Mouse (Mus musculus): Measurements from ENCODE around the gene Scarf1.
"Not testable (repeated sequence)": the region's sequence is repeated elsewhere in the genome, so short reads cannot be mapped to it uniquely, and the experiment has no call there.

Scarf1 gene

DNA sequence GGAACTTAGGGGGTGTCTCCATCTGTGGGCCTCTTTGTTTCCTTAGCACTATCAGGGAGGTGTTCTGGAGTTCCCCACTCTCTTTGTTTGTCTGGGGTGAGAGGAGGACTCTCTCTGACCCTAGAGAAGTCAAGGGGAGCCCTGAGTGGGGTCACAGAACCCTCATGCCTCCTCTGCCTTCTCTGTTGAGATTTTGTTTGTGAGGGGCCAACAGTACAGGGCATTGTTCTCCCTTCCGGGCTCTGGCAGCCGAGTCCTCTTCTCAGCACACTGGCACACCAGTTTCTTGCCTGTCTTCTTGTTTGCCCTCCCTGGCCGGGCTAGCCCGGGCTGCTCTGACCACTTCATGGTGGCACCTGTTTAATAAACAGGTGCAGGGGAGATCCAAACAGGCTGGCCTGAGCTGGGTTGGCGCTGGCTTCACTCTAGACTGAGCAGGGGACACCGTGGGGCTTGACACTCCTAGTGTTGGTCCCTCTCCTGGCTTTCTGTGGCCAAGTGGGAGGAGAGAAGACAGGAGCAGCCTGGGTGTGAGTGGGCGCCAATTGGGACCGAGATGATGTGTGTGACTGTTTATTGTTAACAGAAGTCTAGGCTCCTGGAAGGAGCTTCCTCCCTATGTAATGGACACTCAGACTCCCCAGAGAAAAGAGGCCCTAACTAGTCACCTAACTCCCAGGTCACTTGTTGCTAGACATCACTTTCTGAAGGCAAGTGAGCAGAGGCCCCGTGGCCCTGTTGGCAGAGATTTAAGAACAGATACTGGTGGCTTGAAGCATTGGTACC, 25.0 kb downstream of the Scarf1 start:
- no peak for DNase-seq

DNA sequence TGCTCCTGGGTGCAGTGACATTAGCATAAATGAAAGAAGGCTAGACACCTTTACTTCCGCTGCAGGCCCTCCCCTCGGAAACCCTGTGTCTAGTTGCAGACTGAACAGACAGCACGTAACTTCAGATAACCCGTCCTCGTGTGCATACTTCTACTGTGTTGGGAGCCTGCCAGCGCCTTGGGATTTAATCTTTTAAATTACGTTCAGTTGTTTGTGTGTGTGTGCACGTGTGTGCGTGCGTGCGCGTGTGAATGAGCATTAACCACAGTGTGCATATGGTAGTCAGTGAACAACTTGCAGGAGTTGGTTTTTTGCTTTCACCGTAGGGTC, 25.6 kb downstream of the Scarf1 start:
- no peak for DNase-seq

DNA sequence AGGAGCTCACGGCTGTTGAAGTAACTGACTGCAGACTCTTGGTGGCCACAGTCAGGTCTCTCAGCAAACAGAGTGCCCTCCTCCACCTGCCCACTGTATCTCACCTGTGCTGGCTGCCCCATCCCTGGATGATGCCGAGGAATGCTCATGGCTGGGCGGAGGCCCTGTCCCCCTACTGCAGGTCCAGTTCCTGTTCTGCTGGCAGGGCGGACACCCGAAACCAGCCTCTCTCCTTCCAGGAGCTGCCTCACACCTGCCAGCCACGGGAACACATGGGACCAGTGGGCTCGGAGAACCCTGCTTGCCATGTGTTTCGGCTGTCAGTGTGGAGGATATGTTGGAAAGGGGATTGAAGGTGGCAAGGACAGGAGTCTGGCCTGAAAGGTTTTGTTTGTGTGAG, 26.9 kb downstream of the Scarf1 start:
- DNase-seq = no peak

DNA sequence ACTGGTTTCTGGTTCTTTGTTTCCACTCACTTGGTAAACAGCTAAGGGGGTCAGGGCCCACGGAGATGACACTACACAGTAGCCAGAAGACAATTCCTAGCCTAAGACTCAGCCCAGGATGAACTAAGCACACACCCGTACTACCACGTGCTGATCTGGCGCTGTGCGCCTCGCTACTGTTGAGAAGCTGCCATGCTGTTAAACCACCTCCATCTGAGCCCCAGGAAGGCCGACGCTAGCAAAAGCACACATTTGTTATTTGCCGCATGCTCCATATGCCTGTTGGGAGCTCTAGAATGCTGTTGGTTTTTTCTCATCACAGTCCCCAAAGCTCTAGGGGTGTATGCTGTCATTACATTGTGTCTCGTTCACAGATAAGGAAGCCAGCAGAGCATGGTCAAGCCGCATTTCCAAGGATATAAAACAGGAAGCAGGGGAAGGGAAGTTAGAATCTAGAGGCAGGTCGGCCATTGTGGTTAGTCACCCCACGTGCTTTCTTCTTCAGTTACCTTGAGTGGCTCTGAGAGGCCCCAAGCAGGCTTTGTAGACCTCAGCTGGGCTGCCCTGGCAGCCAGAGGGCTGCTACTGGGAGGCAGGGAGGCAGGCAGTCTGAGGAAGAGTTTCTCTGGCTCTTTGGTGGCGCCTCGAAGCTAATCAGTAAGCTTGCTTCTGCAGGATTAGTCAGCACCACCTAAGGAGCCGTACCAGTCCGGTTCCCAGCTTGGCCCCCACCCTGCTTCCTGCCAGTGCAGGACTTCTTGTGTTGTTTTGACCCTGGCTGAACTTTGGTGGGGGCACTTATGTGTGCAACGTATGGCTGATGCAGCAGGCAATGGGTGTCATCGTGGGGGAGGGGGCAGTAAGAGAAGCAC, 27.6 kb downstream of the Scarf1 start:
- peak in 1 of 2 experiments; percentile 71 for DNase-seq

DNA sequence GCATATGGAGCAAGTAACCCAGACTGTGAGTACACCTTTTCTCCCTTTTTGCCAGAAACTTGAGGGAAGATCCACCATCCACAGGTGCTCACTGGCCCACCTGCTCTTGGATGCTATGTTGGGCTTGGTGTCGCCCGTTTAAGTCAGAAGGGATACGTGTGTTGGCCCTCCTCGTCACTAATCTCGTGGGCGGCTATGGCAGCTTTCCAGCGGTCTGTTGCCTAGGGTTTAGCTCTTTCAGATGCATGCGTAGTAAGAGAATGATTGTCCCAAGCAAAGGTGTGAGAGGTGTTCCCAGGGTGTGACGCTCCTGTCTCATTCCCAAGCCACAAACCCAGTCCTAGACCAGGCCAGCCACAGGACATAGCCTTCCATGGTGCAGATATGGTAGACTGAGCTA, 31.4 kb downstream of the Scarf1 start:
- no peak for DNase-seq

DNA sequence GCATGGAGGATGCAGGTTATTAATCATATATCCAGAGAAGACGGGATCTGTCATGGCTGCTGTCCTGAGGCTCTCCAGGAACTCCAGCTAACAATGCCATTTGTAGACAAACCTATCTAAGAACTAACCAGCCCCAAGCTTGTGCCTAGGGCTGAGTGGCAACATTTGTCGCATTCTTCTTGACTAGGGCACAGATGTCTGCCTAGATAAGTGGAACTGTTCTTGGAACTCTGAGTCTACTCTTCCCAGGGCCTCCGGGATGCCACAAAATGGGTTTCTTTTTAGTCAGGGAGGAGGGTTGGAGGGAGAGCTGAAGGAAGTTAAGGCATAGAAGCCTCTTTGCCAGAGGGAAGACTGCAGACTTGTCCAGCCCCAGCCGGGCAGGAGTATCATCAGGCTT, 32.7 kb downstream of the Scarf1 start:
- no peak for DNase-seq

DNA sequence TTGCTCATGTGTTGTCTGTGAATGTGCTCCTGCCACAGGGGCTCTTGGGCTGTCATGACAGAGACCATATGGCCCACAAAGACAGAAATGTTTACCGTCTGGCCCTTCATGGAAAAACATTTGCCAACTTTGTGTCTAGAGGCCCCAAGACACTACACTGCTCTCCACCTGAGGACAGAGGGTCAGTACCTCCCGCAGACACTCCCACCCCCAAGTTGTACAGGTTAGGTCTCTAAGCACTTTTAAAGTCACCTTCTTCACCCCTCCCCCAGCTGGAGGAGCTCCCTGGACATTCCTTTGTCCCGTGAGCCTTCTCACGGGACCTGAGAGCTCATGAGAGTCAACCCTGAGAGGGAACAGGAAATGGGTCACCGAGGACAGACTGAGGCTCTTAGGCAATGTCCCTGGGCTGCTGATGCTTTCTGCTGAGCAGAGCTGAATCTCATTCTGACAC, 36.3 kb downstream of the Scarf1 start:
- peak; percentile 58 to 74 for DNase-seq

DNA sequence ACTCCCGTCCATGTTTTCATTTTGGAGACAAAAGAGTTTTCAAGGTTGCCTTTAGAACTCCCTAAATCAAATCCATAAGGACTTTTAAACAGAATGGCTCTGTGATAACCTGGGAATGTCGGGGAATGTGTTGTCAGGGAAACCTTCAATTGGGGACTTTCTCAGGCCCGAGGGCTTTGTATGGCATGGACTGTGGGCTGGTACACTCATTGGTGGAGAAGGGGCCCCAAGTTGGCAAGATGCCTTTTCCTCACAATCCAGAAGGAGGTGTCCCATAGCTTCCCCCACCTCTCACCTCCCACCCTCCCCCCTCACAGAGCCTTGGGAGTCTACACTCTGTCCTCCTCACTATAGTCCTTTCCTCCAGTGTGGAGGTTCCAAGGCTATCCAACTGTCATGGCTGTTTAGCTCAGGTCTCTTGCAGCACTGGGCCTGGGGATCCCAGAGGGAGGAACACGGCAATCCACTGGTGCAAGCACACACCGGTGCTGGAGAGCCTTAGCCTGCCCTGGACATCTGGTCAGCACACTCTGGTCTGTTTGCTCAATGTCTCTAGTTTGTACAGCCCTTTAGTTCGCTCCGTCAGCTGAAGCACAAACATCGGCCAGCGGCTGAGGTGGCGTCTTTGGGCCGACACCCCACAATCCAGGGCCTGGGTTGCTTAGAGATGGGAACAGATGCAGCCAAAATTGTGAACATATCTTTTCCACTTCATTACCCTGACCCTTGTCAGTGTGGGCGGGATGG, 37.0 kb downstream of the Scarf1 start:
- peak in 1 of 2 experiments; percentile 60 for DNase-seq

DNA sequence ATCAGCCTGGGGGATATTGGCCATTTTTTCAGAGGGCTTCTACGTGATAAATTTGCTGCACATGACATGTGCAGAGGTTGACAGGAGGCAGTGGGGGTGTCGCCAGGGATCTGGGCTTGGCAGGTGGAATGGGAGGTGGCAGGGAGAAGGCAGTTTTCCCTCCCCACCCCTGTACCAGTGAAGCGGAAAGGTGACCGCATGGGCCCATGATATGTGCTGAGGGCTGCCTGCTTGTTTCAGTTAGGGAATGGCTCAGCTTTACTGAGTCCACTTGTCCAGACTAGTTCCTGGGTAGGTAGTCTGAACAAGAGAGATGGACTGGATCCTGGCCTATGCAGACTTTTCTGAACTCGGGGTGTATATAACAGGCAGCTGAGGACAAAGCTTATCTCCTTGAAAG, 38.0 kb downstream of the Scarf1 start:
- DNase-seq = peak; percentile 68 to 89

DNA sequence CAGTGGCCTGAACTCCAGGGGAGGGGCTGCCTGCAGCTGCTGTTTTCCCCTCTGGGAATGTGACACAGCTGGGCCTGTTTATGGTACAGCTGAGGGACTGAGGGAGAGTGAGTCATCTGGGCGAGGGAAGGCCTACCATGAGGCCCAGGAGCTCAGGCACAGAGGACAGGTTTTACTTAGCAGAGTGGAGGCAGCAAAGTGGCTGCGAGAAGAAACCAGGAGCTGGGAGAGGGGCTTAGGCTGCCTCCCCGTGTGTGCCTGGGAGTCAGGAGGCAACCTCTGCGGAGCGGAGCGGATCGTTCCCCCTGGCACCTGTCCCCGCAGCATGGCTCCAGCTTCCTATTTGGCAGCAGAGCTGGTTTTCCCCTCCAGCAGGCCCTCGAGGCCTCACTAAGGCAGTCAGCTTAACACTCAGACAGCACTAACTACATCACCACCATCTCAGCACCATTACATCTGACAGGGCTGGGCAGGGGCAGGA, 38.7 kb downstream of the Scarf1 start:
- peak in 1 of 2 experiments; percentile 56 for DNase-seq

DNA sequence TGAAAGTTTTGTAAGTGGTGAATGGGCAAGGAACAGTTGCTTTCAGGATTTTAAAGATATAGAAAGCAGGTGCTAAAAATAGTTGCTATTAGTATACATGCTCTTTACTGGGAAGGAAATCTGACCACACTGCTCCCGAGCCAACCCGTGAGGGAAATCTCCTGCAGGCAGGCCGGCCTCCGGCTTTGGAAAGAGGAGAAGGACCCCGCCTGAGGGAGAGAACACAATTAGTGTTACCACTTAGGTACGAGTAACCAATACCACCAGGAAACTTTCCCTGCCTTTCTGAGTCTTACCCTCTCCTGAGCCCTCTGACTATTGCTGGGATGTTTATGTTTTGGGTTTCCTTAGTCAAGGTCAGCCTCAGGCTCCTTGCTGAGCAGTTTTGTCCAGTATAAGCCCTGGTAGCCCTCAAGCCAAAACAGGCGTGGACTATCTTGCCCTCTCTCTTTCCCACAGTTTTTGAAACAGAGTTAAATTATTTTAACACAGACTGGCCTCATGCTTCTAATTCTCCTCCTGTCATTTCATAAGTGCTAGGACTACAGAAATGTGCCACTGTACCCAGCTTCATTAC, 39.7 kb downstream of the Scarf1 start:
- no peak for DNase-seq

DNA sequence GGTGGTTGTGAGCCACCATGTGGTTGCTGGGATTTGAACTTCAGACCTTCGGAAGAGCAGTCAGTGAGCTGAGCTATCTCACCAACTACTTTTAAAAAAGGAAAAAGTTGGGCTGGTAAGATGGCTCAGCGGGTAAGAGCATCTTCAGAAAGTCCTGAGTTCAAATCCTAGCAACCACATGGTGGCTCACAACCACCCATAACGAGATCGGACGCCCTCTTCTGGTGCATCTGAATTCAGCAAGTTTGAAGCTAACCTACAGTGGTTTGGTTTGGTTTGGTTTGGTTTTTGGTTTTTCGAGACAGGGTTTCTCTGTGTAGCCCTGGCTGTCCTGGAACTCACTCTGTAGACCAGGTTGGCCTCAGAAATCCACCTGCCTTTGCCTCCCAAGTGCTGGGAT, 42.7 kb downstream of the Scarf1 start:
- not testable (repeated sequence) for DNase-seq

DNA sequence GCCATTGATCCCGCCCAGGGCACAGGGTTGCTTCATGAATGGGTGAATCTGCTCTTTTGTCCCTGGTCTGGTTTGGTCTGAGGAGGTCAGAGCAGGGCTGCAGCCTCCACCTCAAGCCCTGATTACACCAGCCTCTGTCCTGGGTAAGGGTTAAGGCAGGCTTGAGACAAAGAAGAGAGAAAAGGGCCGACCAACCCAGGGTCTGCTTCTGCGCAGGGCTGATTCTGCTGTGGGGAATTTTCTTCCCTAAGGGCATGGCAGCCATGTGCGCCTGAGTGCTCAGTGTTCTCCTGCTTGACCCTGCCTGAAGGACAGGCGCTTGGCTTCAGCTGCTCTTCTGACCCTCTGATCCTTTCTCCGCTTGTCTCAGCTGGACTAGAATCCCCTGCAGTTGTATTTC, 43.8 kb downstream of the Scarf1 start:
- peak in 1 of 2 experiments; percentile 62 for DNase-seq

DNA sequence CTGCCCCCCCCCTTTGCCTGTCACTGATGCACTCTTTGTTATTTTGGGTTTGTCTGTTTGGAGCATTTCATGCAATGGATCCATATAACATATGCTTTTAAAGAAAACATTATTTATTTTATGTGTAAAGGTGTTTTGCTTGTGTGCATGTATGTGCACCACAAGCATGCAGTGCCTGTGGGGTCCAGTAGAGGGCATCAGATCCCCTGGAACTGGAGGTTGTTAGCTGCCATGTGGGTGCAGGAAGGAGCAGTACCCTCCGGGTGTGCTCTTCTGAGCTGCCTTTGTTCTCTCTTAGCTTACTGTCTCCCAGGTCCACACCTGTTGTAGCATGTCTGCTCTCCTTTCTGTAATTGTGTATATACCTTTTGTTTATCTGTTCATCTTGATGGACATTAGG, 44.8 kb downstream of the Scarf1 start:
- DNase-seq = no peak

DNA sequence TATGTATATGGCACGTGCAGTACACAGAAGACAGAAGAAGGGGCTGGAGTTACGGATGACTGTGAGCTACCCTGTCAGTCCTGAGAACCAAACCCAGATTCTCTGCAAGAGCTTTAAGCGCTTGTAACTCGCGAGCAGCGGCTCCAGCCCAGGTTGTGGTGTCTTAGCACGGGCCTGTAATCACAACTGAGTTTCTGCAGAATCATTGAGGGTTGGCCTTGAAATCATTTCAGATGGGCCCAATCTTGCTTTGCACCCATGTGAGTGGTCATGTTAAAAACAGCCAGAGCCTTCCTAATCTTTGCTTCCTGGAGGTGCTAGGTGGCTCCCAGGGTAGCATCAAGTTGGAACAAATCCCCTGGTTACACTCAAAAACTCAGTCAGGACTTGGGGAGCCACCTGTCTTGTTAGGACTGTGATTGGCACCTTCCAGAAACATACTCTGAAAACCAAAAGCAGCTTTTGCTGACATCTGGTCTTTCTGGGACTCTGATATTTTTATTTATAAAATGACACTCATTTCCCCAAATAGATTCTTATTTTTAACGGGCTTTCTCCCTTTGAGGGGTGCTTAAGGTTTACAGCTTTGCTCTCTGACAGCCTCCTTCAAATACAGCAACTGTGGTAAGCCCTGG, 46.6 kb downstream of the Scarf1 start:
- DNase-seq = no peak

DNA sequence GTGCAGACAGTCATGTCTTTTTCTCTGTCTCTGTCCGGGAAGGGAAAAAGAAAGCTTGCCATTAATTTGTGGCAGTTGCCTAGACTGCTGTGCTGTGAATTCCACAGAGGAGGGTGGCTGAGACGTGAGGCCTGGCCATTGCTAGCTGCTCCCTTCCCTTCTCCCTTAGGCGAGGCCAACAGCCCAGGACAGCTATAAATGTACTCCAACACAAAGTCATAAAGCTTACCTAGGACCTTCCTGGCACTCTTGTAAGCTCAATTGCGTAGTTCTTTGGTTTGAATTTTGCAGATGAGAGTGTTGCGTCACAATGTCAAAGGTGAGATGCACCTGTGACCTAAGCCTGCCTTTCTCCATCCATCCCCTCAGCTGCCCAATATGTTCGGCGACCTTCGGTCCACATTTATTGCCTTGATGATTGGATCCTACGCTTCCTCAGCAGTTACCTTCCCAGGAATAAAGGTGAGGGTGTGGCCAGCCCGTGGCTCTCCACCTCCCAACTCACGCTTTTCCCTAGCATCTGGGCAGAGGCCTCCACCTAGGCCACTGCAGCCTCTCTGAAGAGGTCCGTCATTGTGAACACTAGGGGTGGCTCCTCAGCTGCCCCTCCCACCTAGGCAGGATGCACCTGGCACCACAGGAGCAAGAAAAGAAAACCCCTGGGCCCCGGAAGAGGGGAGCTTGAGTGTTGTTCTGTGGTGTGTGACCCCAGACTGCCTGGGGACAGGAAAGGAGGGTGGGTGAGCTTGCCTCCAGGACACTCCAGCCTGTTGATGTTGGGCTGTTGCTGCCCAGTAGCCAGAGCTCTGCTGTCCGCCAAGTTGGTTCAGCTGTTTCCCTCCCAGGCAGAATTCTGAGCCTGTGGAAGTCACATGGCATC, 47.4 kb downstream of the Scarf1 start:
- no peak for DNase-seq

DNA sequence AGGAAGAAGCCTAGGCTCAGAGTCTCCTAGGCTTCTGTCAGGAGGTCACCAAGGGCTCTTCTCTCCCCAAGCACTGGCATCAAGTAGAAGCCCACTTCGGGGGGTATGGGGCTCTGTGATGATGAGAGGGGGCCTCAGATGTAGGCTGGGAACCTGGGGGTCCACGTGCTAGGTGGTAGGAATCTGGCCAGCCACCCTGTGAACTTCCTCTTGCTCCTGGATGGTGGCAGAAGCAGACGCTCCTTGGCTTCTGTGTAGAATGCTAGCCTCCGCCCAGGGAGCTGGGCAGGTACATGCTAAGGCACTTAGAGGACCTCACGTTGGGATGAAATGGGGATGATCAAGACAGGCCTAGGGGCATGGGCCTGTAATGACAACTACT, 48.1 kb downstream of the Scarf1 start:
- DNase-seq = no peak

DNA sequence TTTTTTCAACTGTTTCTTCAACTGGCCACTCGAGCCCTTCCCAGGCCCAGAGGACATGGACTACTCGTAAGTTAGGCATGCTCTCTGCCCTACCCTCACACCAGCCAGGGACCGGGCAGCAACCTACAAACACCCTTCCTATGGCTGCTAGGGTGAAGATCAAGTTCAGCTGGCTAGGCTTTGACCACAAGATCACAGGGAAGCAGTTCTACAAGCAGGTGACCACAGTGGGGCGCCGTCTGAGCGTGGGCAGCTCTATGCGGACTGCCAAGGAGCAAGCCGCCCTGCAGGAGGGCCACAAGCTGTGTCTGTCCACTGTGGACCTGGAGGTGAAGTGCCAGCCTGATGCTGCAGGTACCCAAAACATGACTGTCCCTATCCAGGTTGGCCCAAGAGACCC, 49.5 kb downstream of the Scarf1 start:
- no peak for DNase-seq

DNA sequence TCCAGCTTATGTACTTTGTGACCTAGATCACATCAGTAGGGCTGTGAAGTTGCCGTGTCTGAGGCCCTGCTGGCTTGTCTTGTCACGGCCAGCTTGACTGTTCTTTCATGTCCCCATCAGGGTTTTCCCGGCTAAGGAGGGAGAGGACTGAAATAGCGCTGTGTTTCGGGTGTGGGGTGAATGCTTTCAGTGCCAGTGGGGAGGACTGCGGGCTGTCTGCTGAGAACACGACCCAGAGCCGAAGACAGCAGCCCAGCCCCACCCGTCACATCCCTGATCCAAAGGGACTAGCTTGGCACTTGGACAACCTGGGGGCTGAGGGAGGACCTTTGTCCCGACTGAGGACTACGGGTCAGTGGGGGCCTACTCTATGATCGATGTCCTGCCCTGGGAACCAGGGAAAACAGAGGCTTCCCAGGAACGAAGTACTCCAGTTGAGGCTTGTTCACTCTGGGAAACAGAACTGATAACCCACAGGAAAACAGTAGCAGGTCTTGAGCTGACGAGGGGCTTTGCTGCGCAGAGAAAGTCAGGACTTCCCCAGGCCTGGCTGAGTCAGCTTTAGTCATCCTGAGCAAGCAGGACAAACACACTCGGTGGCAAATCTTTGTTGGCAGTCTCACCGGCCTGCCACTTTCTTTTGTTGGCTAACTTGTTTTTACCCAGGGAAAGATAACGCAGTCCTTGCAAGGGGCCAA, 50.7 kb downstream of the Scarf1 start:
- peak in 1 of 2 experiments; percentile 58 for DNase-seq

DNA sequence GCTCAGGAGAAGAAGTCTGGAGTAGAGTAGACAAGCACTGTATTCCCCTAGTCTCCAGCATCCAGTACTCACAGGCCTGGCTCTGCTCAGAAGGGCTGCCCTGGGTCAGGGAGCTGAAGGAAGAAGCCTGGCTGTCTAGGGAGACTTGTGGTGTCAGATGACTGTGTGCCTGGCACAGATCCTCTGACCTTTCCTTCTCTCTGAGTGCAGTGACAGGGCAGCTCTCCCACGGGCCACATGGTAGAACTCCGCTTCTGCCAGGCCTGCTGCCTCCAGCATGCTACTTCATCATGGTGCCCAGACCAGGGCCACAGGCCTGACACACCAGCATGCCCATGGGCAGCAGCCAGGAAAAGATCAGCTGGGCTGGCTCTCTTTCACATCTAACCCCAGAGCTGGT, 52.5 kb downstream of the Scarf1 start:
- peak in 1 of 2 experiments; percentile 73 for DNase-seq

Measured in kidney, postnatal 25 days (tissue).